Mouse (Mus musculus): ENCODE measurements around the gene Lrrc32. TPM values are rescaled to one million over a fixed set of nuclear protein-coding genes. Genes with fewer than 3 reads are reported as not detected.
A peak's percentile ranks its signal among the peaks of the same experiment; 100 is the strongest.

Gene Lrrc32
- total RNA-seq, 2 experiments from 2014 or later = not detected

DNA sequence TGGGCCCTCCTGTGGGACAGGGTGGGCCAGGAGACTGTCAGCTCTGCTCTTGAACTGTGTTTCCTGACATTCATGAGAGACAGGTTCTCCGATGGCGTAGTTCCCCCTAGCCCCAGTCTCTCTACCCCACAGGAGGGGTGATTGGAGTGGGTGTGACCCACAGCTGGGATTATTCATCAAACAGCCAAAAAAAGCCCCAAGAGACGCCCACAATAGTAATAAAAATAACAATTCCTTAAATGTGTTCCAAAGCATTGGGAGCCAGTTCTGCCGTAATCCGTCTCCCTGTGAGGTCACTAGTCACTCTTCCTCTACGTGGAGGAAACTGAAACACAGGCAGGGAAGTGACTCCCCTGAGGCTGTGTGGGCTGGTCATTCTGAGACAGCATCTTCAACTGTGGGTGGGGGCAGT lies 53.7 kb downstream of the Lrrc32 start:
- ATAC-seq (ENCODE audit: poor library complexity, severe bottlenecking) = peak; percentile 78

DNA sequence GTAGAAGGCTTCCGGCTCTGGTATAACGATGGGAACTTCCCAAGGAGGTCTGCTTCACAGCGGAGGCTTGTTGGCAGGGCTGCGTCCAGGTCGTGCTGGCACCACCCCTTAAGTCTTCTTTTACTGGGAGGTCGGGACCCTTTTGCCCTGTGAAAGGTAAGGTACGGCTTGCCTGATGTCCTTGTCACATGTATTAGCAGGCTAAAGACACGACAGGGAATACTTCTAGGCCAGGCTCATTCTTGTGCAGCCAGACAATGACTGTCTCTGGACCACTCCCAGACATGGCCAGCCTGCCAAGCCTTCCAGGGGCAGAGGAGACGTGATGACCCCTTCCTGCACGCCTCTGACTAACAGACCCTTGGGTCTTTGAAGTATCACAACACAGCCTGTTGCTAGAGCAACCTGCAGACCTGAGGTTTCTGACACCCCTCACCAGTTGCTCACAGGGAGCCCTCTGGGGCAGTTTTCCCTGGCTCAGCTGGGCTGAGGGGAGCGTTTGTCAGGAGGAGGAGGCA lies 54.8 kb downstream of the Lrrc32 start:
- no peak for ATAC-seq (ENCODE audit: poor library complexity, severe bottlenecking)

DNA sequence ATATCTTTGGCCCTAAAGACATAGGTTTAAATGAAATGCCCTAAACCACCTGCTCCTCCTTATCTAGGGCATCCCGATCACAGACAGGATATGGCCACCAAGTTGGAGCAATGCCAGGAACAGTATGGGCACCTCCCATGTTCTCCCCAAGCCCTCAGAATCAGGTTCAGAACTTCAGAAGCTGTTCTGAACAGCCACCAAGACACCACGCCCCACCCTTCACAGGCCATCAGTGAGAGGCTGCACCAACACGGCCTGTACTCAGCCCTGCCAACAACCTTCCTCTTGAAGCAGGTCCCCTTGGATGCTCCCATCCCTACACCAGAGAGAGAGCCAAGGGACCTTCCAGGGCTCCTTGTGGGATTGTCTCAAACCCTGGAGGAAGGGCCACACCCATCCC lies 55.5 kb downstream of the Lrrc32 start:
- ATAC-seq (ENCODE audit: poor library complexity, severe bottlenecking) = no peak

DNA sequence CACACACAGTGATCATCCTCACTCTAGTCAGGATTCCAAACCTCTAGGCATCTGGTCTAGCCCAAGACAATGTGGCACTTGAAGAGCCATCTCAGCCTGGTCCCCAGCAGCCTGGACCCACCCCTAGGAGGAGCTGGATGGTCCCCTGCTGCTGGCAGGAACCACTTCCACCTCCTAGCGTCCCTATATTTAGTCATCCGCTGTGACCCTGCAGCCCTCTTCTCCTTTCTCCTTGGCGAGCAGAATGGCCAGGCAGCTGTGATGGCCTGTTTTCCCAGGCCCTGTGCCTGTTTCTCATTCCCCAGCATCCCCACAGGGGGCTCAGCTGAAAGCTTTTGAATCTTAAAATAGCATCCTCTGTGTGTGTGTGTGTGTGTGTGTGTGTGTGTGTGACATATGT lies 59.8 kb downstream of the Lrrc32 start:
- ATAC-seq (ENCODE audit: poor library complexity, severe bottlenecking) = no peak

DNA sequence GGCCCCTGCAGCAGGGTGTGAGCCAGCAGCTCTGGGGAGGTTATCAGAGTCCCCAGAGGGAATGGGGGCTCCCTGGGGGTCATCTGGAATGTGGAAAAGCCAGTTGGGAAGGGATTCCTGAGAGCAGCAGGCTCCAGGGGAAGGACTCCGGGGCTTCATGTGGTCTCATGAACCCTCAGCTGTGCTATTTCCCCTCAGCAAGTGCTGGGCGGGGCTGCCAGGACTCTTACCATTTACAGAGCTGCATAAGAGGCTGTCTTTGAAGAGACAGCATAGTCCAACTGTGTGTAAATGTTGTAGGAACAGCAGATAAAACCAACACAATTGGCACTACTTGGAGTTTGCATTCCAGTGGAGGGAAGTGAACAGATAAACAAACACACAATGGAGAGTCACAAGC lies 61.5 kb downstream of the Lrrc32 start:
- no peak for ATAC-seq (ENCODE audit: poor library complexity, severe bottlenecking)

DNA sequence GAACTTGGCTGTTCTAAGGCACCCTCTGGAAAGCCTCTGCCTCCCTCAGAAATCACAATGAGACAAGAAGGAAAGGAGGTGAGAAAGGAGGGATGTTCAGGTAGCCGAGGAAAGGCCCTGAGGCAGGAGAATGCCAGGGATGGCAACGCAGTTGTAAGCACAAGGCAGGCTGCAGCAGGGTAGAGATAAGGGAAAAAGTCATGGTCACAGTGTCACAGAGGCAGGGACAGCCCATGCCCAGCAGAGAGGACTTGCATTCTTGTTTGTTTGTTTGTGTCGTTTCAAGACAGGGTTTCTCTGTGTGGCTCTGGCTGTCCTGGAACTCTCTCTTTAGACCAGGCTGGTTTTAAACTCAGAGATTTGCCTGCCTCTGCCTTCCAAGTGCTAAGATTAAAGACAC lies 62.0 kb downstream of the Lrrc32 start:
- ATAC-seq (ENCODE audit: poor library complexity, severe bottlenecking) = no peak

Other genes starting within 250 kb of the Lrrc32 start
- 98.2 and 107 TPM in 2 replicates for gene Acer3, start 168.1 kb upstream of the Lrrc32 start, total RNA-seq (2015)
- 84.2 and 85.4 TPM in 2 replicates for gene Acer3, start 168.1 kb upstream of the Lrrc32 start, total RNA-seq (2017)
- gene Tsku, start 128.0 kb upstream of the Lrrc32 start, total RNA-seq (2015) = not detected in 2 replicates
- 0.07 and 0.37 TPM in 2 replicates for gene Tsku, start 128.0 kb upstream of the Lrrc32 start, total RNA-seq (2017)
- gene Gucy2d, start 48.9 kb upstream of the Lrrc32 start, total RNA-seq (2015) = not detected in 2 replicates
- gene Gucy2d, start 48.9 kb upstream of the Lrrc32 start, total RNA-seq (2017) = not detected in 2 replicates
- 71.4 and 79.9 TPM in 2 replicates for gene Emsy, start 167.5 kb downstream of the Lrrc32 start, total RNA-seq (2015)
- gene Emsy, start 167.5 kb downstream of the Lrrc32 start, total RNA-seq (2017) = 37.3 and 43.7 TPM in 2 replicates
- 17.7 and 18.8 TPM in 2 replicates for gene Thap12, start 213.8 kb downstream of the Lrrc32 start, total RNA-seq (2015)
- 27.2 and 35.4 TPM in 2 replicates for gene Thap12, start 213.8 kb downstream of the Lrrc32 start, total RNA-seq (2017)